16 mouse cellular contexts compared by ENCODE assay signal in the genomic region with DNA sequence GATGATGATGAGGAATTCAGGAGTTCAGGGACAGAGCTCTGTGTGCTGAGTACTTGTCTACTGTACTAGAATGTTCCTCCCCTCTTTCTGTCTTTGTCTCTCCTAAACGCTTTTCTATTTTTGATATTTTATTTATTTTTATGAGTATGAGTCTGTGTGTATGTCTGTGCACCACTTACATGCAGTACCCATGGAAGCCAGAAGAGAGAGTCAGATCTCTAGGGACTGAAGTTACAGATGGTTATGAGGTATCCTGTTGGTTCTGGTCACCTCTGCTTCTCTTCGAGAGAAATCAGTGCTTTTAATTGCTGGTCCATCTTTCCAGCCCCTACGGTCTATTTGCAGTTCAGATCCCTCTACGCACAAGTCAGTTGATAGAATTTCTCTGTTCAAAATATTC.
"Had no signal": no experiment of that assay in that cellular context is flagged by ENCODE, and none has a peak within 500 bp of the region (broad histone marks: within the 10 kb centered on the region; RNA-seq: fewer than 3 reads in every experiment).

No protein-coding gene starts in this region.

- H3K36me3 ChIP-seq: limb, embryonic 10.5 days; limb, embryonic 13.5 days; liver, embryonic 13.5 days had no signal

- H3K27ac ChIP-seq: limb, embryonic 10.5 days; limb, embryonic 13.5 days; liver, embryonic 13.5 days had no signal

- H3K9ac ChIP-seq: limb, embryonic 13.5 days; liver, embryonic 13.5 days had no signal

- H3K27me3 ChIP-seq: limb, embryonic 13.5 days; liver, embryonic 13.5 days had no signal

- H3K4me3 ChIP-seq: limb, embryonic 10.5 days; limb, embryonic 13.5 days; liver, embryonic 13.5 days had no signal

- H3K9me3 ChIP-seq: limb, embryonic 10.5 days; limb, embryonic 13.5 days; liver, embryonic 13.5 days had no signal

- H3K4me1 ChIP-seq: limb, embryonic 13.5 days; liver, embryonic 13.5 days had no signal

- DNase-seq: kidney, adult 2 months; kidney, postnatal 10 days; kidney, postnatal 36 days; layer of hippocampus, adult 9-11 months; liver; liver, embryonic 13.5 days; lung, adult 2 months; lung, postnatal 14 days; lung, postnatal 4 days; midbrain, embryonic 14.5 days; right cerebral cortex, postnatal 14 days; right cerebral cortex, postnatal 4 days; thymus, postnatal 25 days had no signal

- H3K4me2 ChIP-seq: limb, embryonic 13.5 days; liver, embryonic 13.5 days; midbrain, embryonic 11.5 days had no signal
